Mouse (Mus musculus): ENCODE measurements around the gene Togaram2.

DNA sequence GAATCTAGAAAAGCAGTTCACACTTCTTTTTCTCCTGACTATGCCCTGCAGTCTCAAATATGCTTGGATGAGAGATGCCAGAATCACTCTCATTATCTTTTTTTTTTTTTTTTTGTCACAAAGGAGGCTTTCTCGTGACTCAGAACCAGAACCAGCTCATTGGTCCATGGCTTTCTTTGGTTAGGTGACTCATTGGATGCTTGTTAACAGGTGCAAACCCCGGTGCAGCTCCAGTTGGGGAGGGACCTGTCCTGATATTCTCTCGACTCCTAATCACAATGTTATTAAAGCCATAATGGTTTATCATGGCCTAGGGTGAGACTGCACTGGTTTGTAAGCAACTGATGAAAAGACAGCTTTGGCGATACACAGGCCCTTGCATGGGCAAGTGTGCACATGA, 101.1 kb downstream of the Togaram2 start:
- no peak for TF ChIP-seq CTCF (IDR thresholded peaks at IDR 0.05; ENCODE audit: borderline replicate concordance, control insufficient read depth, extremely low read depth, insufficient read depth, low read length, poor library complexity)
- no peak for TF ChIP-seq POLR2A (IDR thresholded peaks at IDR 0.05; ENCODE audit: control insufficient read depth, extremely low read depth, insufficient read depth, low read length, poor library complexity)
